Mouse (Mus musculus): ENCODE results near the gene Selenbp1.

Selenbp1 gene

GRCm38 (mm10) chr3:94974528-94975422 lies 41.9 kb downstream of the Selenbp1 start, which contains the start of gene Pi4kb:
TSS of gene Pi4kb (plus strand) at chr3:94974731.
- peak; percentile 66 to 72 for DNase-seq (ENCODE audit: low spot score in 2 of 2)

DNA sequence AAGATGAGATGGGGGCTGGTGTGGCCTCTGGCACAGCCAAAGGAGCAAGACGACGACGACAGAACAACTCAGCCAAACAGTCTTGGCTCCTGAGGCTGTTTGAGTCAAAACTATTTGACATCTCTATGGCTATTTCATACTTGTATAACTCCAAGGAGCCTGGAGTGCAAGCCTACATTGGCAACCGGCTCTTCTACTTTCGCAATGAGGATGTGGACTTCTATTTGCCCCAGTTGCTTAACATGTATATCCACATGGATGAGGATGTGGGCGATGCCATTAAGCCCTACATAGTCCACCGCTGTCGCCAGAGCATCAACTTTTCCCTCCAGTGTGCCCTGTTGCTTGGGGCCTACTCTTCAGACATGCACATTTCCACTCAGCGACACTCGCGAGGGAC lies 51.5 kb downstream of the Selenbp1 start:
- DNase-seq (ENCODE audit: low spot score in 2 of 2), result no peak

DNA sequence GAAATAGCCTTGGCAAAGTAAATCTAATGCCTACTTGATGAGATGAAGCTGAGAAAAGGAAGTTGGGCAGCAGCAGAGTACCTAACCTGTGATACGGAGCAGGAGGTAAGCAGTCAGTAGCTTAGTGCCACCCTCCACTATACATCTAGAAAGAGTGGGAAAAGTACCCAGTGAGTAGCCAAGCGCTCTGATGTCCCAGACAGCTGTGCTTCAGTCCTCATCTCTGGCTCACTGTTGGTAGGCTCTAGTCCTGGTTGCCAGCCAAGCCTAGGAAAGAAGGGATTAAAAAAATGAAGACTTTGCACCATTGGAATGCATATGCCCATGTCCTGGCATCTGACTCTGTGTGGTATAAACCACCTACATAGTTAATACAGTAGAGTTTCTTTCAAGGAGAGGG lies 52.7 kb downstream of the Selenbp1 start:
- DNase-seq (ENCODE audit: low spot score in 2 of 2), result no peak

- no peak for DNase-seq (ENCODE audit: low spot score in 2 of 2)
Measured at GRCm38 (mm10) chr3:94987578-94987977, 54.7 kb downstream of the Selenbp1 start.

GRCm38 (mm10) chr3:94989159-94989761 lies 56.4 kb downstream of the Selenbp1 start:
- no peak for DNase-seq (ENCODE audit: low spot score in 2 of 2)

Measured in frontal cortex, postnatal 25 days (tissue).